Mouse (Mus musculus) thymus, postnatal 10 days (tissue): ENCODE measurements around the gene Itm2b.

Source experiments
- DNase-seq, 2 experiments: peaks; one replicate each; pipeline ENCODE4 v3.0.0; 2021; ENCODE audit warnings: low spot score in 2 of 2

The Itm2b gene

DNA sequence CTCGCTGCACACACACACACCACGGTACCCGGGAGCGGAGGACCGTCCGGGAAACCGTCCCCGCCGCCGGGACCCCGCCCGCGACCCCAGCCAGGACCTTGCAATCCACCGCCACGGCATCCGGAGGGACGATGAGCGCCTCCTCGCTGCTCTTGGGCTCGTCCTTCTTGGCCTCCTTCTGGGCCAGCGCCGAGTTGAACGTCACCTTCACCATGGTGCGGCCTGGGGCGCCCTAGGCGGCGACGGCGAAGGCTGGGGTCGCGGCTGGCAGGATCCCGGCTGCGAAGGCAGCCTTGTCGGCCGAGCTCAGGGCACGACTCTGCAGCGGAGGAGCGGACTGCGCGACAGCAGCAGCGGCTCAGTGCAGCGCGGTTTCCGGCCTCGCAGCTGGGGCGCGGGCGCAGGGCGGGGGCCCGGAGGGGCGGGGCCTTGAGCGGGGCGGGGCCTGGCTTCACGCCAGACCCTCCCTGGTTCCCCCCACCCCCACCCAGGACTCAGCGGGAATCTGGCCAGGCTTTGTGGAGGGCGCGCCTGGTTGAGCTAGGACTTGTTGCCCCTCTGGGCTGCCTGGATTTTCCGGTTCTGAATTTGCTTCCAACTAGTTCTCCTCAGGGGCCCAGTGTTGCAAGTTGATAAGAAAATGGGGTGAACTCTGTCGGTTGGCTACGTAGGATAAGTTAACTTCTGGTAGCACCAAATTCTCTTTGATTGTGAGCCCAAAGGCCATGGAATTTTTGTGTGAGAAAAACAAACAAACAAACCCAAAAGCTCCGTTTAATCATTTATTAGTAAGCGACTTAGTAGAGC is at the start of gene Itm2b:
Itm2b (minus strand) TSS at position 377 of the 807 bp plus-strand sequence.
- DNase-seq = peak; percentile 90 to 93

- no peak for DNase-seq
Observed at GRCm38 (mm10) chr14:73433487-73433886, 48.4 kb upstream of the Itm2b start.

- DNase-seq = no peak
Observed at GRCm38 (mm10) chr14:73430571-73430970, 45.5 kb upstream of the Itm2b start.

- no peak for DNase-seq
Observed at GRCm38 (mm10) chr14:73425571-73426041, 40.5 kb upstream of the Itm2b start.

- no peak for DNase-seq
Observed at GRCm38 (mm10) chr14:73424961-73425360, 39.9 kb upstream of the Itm2b start.

DNA sequence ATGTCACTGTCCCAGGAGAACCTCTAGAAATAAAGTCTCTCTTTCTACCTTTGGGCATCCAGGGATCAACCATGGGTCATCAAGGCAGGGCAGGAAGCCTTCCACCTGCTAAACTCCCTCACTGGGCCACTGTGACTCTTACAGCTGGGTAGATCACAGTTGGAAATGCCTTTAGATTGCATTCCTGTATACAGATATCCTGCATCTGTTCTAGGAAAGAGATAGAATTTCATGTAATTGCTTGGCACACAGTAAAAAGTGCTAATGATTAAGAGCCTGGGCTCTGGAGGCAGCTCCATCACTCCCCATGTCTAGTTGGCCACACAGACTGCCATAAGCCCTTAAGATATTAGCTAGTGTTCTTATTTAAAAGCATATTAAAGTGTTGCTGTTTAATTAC is 38.5 kb upstream of the Itm2b start:
- no peak for DNase-seq

- no peak for DNase-seq
Observed at GRCm38 (mm10) chr14:73422621-73423020, 37.5 kb upstream of the Itm2b start.

DNA sequence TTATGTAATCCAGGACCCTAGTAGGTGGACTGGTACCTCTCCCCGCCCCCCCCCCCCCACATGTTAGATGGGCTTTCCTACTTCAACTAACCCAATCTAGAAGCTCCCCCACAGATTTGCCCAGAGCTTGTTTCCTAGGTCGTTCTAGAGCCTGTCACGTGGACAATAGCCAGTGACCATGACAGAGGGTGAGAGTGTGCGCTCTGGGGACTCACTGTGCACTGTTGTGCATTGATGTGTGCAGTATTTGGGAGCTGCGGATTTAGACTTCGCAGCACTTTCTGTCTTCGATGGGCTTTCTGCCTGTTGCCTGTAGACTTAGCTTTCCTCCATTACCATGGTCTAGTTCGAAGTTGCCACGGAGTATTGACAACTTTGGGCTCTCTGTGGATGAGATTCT is 36.5 kb upstream of the Itm2b start:
- no peak for DNase-seq

GRCm38 (mm10) chr14:73420138-73420745 is 35.2 kb upstream of the Itm2b start:
- DNase-seq = no peak

DNA sequence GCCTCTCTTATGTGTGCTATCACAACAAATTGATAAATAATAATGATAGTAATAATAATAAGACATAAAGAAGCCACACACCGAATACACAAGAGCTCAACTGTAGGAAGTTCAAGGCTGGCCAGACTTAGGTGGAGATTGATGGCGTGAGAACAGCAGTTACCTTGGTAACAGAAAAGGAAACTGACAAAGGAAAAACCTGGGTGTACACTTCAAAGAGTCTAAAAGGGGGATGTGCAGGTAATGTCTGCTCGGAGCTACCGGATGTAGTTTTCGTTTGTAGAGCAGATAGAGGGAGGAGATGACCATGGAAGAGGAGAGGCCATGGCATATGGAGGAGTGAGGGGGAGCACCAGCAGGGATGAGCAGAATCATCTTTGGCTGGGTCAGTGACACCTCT is 31.4 kb upstream of the Itm2b start:
- DNase-seq = no peak

- no peak for DNase-seq
Observed at GRCm38 (mm10) chr14:73415376-73416035, 30.4 kb upstream of the Itm2b start.

DNA sequence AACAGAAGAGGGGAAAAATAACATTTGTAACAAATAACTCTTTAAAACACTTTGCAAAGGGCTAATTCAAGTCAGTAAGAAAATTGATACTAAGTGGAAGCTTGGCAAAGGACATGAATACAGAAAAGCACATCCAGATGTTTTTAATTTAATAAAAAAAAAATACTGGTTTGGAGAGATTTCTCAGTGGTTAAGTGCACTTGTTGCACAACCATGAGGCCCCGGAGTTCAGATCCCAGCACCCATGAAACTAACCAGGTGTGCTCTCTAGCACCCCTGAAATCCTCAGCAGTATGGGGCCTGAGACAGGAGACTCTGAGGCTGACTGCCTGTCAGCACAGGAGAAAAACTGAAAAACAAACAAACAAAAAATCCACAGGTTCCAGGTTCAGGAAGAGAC is 26.6 kb upstream of the Itm2b start:
- no peak for DNase-seq

GRCm38 (mm10) chr14:73410083-73410482 is 25.0 kb upstream of the Itm2b start:
- no peak for DNase-seq

DNA sequence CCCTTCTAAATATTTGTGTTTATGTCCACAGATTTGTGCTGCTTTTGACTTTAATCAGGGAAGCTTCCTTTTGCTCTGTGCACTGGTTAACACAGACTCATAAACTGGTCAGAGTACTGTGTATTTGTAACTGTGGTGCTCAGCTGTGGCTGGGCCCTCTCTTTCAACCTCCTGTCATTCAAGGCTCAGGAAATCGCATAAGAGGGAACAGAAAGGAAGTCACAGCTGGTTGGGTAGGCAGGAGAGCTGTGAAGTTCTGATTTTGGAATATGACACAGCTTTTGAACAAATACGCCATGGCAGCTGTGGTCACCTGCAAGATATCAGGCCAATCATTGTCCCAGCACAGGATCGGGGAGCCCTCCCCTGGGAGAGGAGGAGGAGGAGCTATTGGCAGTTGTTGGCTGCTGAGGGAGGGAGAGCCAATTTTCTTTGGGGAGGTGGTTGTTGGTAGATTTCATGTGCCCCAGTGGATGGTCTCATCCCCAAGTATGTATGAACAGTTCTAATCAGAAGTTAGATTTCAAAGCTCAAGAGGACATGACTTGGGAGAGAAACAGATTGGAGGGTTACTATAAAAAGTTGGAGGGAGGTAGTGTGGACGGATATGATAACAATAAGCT is 23.2 kb upstream of the Itm2b start:
- DNase-seq = peak; percentile 27 to 31

GRCm38 (mm10) chr14:73404016-73404415 is 18.9 kb upstream of the Itm2b start:
- no peak for DNase-seq

GRCm38 (mm10) chr14:73403351-73403750 is 18.3 kb upstream of the Itm2b start:
- DNase-seq = no peak

DNA sequence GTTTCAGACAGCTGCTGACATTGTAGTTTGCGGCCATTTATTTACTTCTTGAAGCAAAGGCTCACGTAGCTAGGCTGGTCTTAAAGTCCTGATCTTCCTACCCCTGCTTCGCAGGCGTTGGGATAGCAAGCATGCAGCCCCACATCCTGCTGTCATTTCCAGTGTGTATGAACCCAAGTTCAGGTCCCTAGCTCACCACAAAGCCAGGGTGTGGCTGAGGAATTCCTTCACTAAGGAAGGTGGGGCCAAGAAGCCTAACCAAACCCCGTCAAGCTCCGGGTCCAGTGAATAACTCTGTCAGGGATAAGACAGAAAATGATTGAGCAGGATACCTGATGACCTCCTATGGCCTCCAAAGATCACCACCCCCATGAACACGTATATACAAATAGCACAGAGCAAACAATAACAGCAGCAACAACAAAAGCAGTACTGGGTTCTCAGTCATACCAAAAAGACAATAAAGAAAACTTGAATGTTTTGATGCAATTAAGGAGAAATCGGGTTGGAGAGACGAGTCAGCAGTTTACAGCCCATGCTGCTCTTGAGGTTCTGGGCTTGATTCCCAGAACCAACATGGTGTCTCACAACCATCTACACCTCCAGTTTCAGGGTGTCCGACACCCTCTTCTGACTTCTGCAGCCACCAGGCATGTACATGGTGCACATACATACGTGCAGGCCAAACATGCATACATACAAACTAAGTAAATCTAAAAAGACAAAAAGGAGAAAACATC is 17.4 kb upstream of the Itm2b start:
- no peak for DNase-seq

- no peak for DNase-seq
Observed at GRCm38 (mm10) chr14:73401408-73401807, 16.3 kb upstream of the Itm2b start.

DNA sequence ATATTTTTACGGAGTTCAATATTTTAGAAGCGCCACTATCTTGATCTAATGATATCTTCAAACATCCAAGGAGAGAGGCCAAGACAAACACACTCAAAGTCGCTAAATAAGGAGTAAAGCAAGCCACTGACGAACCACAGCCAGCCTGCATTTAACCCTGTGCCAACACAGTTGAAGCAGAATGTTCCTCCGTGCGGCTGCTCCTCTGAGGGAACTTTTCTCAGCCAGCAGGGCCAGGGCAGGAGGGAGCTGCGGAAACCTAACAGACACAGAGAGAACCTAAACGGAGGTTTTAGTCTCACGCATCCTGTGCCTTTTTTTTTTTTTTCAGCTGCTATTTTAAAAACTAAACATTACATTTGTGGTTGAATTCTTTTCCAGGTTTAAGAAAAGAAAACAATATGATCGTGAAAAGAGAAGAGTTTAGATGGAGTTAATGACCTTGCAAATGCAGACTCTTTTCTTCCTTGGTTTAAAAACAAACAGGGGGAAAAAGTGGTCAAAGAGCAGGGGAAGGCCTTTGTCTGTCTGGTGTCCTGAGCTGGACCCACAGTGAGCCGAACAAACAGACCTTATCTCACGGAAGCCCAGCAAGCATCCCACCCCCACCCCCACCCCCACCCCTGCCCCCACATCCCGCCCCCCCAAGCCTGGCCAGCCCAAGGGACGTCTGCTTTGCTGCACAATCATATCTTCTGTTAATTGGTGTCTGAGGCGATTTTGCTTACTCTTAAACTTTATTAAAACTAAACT is 15.0 kb upstream of the Itm2b start:
- DNase-seq = peak; percentile 54 to 58

DNA sequence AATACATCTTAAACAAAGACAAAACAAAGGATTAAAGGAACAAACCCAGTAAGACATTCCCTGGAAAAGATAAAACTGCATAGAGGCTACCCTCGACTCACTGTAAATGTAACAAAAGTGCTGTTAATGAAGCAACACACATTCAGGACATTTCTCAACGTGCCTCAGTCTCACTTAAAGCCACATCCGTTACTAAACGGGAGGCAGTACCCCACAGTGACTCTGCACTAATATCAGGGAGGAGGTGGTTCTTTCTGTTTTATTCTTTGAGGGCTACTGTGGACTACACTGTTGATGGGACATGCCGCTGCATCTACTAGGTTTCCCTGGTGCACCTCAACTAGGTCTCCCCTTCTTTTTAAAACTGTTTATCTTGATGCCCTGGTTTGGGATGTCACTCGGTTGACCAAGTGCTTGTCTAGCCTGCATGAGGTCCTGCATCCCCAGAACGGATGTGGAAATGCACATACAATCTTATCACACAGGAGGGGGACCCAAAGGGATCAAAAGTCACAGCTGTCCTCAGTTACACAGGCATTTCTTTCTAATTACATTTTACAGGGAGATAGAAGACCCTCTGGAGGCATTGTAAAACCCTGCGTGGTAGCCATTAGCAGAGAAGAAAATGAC is 13.4 kb upstream of the Itm2b start:
- peak in 1 of 2 experiments; percentile 27 for DNase-seq
